Mouse (Mus musculus): Measurements from ENCODE around the gene Sema4c. TPM values are rescaled to one million over a fixed set of nuclear protein-coding genes. Genes with fewer than 3 reads are reported as not detected.

Gene Sema4c
- polyA plus RNA-seq, 1 experiment = 16.6 TPM

DNA sequence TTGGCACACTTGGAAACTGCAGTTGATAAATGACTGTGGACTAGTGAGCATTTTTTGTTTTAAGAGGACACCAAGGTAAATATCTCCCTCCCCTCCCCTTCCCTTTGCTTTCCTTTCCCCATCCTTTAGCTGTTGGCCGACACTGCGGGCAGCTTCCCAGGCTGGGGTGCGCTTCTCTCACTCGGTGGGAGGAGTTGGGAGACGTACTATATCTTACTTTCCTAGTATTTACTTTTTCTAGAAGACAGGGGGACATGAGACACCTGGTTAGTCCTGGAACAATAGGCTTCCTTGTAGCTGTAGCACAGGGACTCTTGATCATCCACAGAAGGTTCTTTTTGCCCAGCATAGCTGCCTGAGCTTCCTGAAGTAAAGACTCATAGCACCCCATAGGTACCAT is 34.1 kb downstream of the Sema4c start:
- no peak for TF ChIP-seq USF1 (IDR thresholded peaks at IDR 0.05; ENCODE audit: low read depth)
- TF ChIP-seq MYOG (IDR thresholded peaks at IDR 0.05; ENCODE audit: control insufficient read depth, extremely low read depth, insufficient read length) = no peak
- no peak for TF ChIP-seq MYOD1 (IDR thresholded peaks at IDR 0.05; ENCODE audit: control insufficient read depth, insufficient read length, low read depth)
- TF ChIP-seq MAX (IDR thresholded peaks at IDR 0.05) = no peak
- no peak for TF ChIP-seq CTCF (IDR thresholded peaks at IDR 0.05; ENCODE audit: control insufficient read depth, insufficient read depth, insufficient read length)
- no peak for TF ChIP-seq CEBPB (IDR thresholded peaks at IDR 0.05; ENCODE audit: low read depth)
- no peak for TF ChIP-seq FOSL1 (IDR thresholded peaks at IDR 0.05; ENCODE audit: insufficient read depth, low read length, poor library complexity, severe bottlenecking)
- Histone ChIP-seq H3K36me3 (ENCODE audit: control insufficient read depth, insufficient read depth) (peaks cover 27% of the 10 kb centered on the region), H3K27me3 (ENCODE audit: control insufficient read depth, insufficient read depth, insufficient read length) (no peaks in the 10 kb centered on the region)

DNA sequence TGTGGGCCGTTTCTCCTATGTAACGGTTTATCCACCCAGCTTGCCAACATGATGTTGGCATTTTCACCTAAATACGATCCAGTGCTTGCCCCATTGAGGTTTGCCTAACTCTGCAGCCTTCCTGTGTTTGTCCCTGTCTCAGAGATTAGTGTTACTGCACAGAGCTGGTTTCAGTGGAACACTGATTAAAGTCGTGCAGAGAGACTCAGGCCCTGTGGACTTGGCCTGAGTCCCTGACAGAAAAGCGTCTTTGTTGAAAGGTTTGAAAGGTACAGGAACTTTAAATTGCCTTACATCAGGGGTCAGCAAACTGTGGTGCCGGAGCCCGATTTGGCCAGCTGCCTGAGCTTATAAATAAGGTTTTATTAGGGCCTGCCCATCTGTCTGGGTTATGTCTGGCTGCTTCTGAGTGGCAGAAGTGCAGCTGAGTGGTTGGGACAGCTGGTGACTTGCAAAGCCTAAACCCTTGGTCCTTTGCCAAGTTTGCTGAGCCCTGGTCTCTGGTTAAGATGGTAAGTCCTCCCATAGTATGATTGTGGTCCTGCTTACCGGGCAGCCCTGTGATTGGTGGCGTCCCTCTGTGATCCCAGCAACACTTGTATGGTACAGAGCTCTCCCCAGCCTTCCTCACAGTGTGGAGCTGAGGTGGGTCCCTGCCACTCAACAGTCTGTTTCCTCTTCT is 34.7 kb downstream of the Sema4c start:
- no peaks in the 10 kb centered on the region for H3K27me3 ChIP-seq (ENCODE audit: control insufficient read depth, insufficient read depth, insufficient read length)
- H3K4me3 ChIP-seq (ENCODE audit: insufficient read depth, poor library complexity, severe bottlenecking) = no peak overlapping the region
- no peak overlapping the region for H3ac ChIP-seq (ENCODE audit: control insufficient read depth, insufficient read length, low read depth)
- H3K79me2 ChIP-seq (ENCODE audit: control insufficient read depth, insufficient read depth) = no peaks in the 10 kb centered on the region
- peaks cover 27% of the 10 kb centered on the region for H3K36me3 ChIP-seq (ENCODE audit: control insufficient read depth, insufficient read depth)
- TF ChIP-seq MYOD1 (IDR thresholded peaks at IDR 0.05; ENCODE audit: control insufficient read depth, insufficient read length, low read depth) (peak; percentile 78), MYOG (IDR thresholded peaks at IDR 0.05; ENCODE audit: control insufficient read depth, extremely low read depth, insufficient read length) (no peak)
- H3K79me3 ChIP-seq (ENCODE audit: low read depth) = no peaks in the 10 kb centered on the region

More for the DNA sequence above, 34.1 kb downstream of the Sema4c start:
- Histone ChIP-seq H3K79me3 (ENCODE audit: low read depth) (no peaks in the 10 kb centered on the region), H3K4me3 (ENCODE audit: insufficient read depth, poor library complexity, severe bottlenecking) (no peak overlapping the region), H3K79me2 (ENCODE audit: control insufficient read depth, insufficient read depth) (no peaks in the 10 kb centered on the region), H3ac (ENCODE audit: control insufficient read depth, insufficient read length, low read depth) (no peak overlapping the region)

DNA sequence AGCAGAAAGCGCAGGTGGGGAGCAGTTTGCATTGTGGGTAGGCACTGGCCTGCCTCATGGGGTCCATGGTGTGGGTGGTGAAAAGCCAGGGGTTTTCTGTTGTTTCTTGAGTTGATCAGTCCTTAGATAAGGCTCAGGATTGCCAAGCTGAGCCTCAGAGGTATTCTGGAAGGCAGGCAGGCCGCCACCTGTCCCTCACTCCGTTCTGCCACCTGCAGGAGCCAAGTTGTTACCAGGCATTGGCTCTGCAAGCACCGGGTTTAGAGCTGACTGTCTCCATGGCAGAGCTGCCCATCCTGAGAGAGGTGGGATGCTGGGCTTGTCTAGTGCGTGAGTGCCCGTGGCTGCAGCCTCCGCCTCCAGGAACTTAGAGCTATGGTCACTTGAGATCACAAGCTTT is 35.9 kb downstream of the Sema4c start:
- Histone ChIP-seq H3K4me3 (ENCODE audit: insufficient read depth, poor library complexity, severe bottlenecking) (no peak overlapping the region), H3K79me2 (ENCODE audit: control insufficient read depth, insufficient read depth) (no peaks in the 10 kb centered on the region), H3K79me3 (ENCODE audit: low read depth) (no peaks in the 10 kb centered on the region), H3K27me3 (ENCODE audit: control insufficient read depth, insufficient read depth, insufficient read length) (no peaks in the 10 kb centered on the region), H3K36me3 (ENCODE audit: control insufficient read depth, insufficient read depth) (peaks cover 27% of the 10 kb centered on the region), H3ac (ENCODE audit: control insufficient read depth, insufficient read length, low read depth) (no peak overlapping the region)
- TF ChIP-seq MYOD1 (IDR thresholded peaks at IDR 0.05; ENCODE audit: control insufficient read depth, insufficient read length, low read depth) (no peak), CTCF (IDR thresholded peaks at IDR 0.05; ENCODE audit: control insufficient read depth, insufficient read depth, insufficient read length) (no peak), MAX (IDR thresholded peaks at IDR 0.05) (no peak), FOSL1 (IDR thresholded peaks at IDR 0.05; ENCODE audit: insufficient read depth, low read length, poor library complexity, severe bottlenecking) (no peak), MYOG (IDR thresholded peaks at IDR 0.05; ENCODE audit: control insufficient read depth, extremely low read depth, insufficient read length) (no peak), CEBPB (IDR thresholded peaks at IDR 0.05; ENCODE audit: low read depth) (no peak), USF1 (IDR thresholded peaks at IDR 0.05; ENCODE audit: low read depth) (no peak)

DNA sequence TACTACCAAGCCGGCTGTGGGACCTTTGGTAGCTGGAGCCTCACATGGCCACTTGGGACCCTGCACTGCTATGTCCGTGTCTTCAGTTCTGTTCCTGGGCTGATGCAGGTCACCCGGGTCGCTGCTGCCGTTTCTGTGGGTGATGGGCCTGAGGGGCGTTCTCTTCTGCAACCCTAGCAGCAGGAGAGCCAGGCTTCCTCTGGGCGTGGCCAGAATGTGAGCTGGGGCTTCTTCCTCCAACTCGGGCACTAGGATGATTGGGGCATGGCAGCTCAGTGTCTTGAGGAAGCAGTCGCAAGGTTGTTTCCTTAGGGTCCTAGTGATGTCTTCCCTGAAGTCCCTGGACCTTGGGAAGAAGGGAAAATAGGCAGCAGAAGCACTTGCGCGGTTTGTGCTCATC is 38.5 kb downstream of the Sema4c start:
- Histone ChIP-seq H3K36me3 (ENCODE audit: control insufficient read depth, insufficient read depth) (peaks cover 27% of the 10 kb centered on the region), H3K27me3 (ENCODE audit: control insufficient read depth, insufficient read depth, insufficient read length) (no peaks in the 10 kb centered on the region), H3K4me3 (ENCODE audit: insufficient read depth, poor library complexity, severe bottlenecking) (no peak overlapping the region), H3ac (ENCODE audit: control insufficient read depth, insufficient read length, low read depth) (no peak overlapping the region), H3K79me2 (ENCODE audit: control insufficient read depth, insufficient read depth) (peaks cover 10% of the 10 kb centered on the region), H3K79me3 (ENCODE audit: low read depth) (peaks cover 3% of the 10 kb centered on the region)
- no peak for TF ChIP-seq CTCF (IDR thresholded peaks at IDR 0.05; ENCODE audit: control insufficient read depth, insufficient read depth, insufficient read length)
- no peak for TF ChIP-seq CEBPB (IDR thresholded peaks at IDR 0.05; ENCODE audit: low read depth)
- no peak for TF ChIP-seq FOSL1 (IDR thresholded peaks at IDR 0.05; ENCODE audit: insufficient read depth, low read length, poor library complexity, severe bottlenecking)
- no peak for TF ChIP-seq USF1 (IDR thresholded peaks at IDR 0.05; ENCODE audit: low read depth)

DNA sequence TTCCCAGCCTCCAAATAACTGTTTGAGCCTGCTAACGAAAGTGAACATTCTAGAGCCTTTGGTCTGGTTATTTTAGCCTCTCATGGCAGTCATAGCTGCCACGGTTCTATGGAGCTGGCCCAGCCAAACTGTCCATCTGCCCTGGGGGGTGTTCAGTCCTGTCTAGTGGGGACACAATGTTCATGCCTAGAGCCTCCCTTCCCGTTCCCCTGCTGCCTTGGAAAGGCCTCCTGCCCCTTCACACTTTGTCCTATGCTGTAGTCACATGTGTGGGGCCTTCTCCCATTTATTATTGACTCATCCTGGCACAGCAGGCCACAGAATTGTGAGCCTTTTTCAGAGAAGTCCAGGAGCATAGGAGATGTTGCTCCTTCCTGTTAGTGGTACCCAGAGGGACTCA is 39.9 kb downstream of the Sema4c start:
- H3K4me3 ChIP-seq (ENCODE audit: insufficient read depth, poor library complexity, severe bottlenecking) = no peak overlapping the region
- H3K27me3 ChIP-seq (ENCODE audit: control insufficient read depth, insufficient read depth, insufficient read length) = no peaks in the 10 kb centered on the region
- H3K79me3 ChIP-seq (ENCODE audit: low read depth) = peaks cover 3% of the 10 kb centered on the region
- peaks cover 20% of the 10 kb centered on the region for H3K36me3 ChIP-seq (ENCODE audit: control insufficient read depth, insufficient read depth)
- H3K79me2 ChIP-seq (ENCODE audit: control insufficient read depth, insufficient read depth) = peaks cover 24% of the 10 kb centered on the region
- TF ChIP-seq MAX (IDR thresholded peaks at IDR 0.05) (no peak), CTCF (IDR thresholded peaks at IDR 0.05; ENCODE audit: control insufficient read depth, insufficient read depth, insufficient read length) (no peak), CEBPB (IDR thresholded peaks at IDR 0.05; ENCODE audit: low read depth) (no peak), USF1 (IDR thresholded peaks at IDR 0.05; ENCODE audit: low read depth) (no peak)
- H3ac ChIP-seq (ENCODE audit: control insufficient read depth, insufficient read length, low read depth) = no peak overlapping the region

DNA sequence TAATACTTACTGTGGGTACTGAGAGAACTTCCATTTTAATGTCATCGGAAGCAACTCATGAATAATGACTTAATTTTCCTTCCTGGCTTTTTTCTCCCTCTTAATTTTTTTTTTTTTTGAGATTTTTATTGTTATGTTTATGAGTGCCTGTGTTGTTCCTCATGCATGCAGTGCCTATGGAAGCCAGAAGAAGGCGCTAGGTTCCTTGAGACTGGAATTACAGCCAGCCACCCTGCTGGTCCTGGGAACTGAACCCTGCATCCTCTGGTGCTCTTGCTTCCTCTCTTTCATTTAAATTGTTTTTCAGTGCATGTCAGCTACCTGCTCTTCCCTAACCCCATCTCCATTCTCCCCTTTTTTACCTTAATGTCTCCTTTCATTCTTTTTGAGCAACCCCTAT is 44.4 kb downstream of the Sema4c start:
- Histone ChIP-seq H3K79me3 (ENCODE audit: low read depth) (peaks cover 6% of the 10 kb centered on the region), H3ac (ENCODE audit: control insufficient read depth, insufficient read length, low read depth) (no peak overlapping the region), H3K36me3 (ENCODE audit: control insufficient read depth, insufficient read depth) (peaks cover 4% of the 10 kb centered on the region), H3K27me3 (ENCODE audit: control insufficient read depth, insufficient read depth, insufficient read length) (no peaks in the 10 kb centered on the region), H3K79me2 (ENCODE audit: control insufficient read depth, insufficient read depth) (peaks cover 31% of the 10 kb centered on the region), H3K4me3 (ENCODE audit: insufficient read depth, poor library complexity, severe bottlenecking) (peak overlapping the region; percentile 75)
- TF ChIP-seq MYOD1 (IDR thresholded peaks at IDR 0.05; ENCODE audit: control insufficient read depth, insufficient read length, low read depth) (no peak), USF1 (IDR thresholded peaks at IDR 0.05; ENCODE audit: low read depth) (no peak), CEBPB (IDR thresholded peaks at IDR 0.05; ENCODE audit: low read depth) (no peak), CTCF (IDR thresholded peaks at IDR 0.05; ENCODE audit: control insufficient read depth, insufficient read depth, insufficient read length) (peak; percentile 50)
